Mouse (Mus musculus): ENCODE results near the gene Zfp810. TPM values are rescaled to one million over a fixed set of nuclear protein-coding genes. Genes with fewer than 3 reads are reported as not detected.

Gene Zfp810
- polyA plus RNA-seq, 1 experiment = 15.7 TPM

DNA sequence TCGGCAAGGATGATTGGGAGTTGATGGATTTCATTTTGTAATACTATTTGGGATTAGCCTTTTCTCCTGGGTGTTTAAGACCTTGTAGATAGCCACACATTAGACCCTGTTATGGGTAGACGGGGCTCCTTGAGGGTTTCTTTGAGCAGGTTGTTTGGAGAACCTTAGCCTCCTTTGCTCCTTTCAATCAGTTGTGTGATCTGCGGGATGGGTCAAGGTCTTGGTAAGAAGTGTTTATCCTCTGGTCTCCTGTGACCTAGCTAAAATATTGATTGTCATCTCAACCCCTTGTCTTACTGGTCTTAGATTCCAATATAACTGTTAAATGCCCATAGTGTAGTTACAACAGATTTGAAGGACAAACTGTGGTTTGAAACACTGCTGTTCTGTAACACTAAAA is 77.4 kb downstream of the Zfp810 start:
- TF ChIP-seq POLR2A (IDR thresholded peaks at IDR 0.05; ENCODE audit: extremely low read depth, insufficient read depth, low read length) (no peak), CTCF (IDR thresholded peaks at IDR 0.05; ENCODE audit: extremely low read depth, insufficient read depth, low read length) (no peak)
- Histone ChIP-seq H3K4me3 (ENCODE audit: insufficient read depth, low read length) (no peak overlapping the region), H3K27ac (ENCODE audit: insufficient read depth, low read length) (no peak overlapping the region), H3K4me1 (ENCODE audit: control insufficient read depth, insufficient read depth, low read length) (no peaks in the 10 kb centered on the region)

DNA sequence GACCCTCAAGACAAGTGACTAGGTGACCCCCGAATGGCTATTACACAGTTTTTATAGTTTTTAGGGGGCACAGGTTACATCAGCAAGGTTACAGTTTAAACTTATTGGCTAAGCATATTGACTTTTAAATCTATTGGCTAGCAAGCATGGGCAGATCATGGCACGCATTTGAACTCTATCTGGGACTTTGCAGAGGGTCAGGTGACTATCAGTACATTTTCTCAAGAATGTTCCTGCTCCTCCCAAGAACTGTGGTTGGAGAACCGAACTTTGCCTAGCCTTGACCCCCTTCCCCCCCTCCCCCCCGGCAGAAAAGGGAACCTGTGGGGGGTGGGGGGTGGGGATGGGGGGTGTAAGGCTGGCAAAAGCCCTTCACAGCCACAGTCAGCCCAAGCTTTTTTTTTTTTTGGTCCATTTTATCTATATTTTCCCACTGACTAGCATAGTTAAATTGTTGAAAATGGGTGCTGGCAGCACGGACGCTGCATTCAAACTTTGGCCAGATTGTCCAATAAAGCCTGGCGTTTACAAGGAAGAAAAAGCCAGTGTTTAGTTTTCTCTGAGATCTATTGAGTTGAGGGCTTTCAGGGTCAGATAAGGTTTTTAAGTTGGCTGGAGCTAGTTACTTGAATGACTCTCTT is 77.9 kb downstream of the Zfp810 start:
- H3K27ac ChIP-seq (ENCODE audit: insufficient read depth, low read length) = no peak overlapping the region
- H3K4me3 ChIP-seq (ENCODE audit: insufficient read depth, low read length) = no peak overlapping the region
- TF ChIP-seq POLR2A (IDR thresholded peaks at IDR 0.05; ENCODE audit: extremely low read depth, insufficient read depth, low read length) (no peak), CTCF (IDR thresholded peaks at IDR 0.05; ENCODE audit: extremely low read depth, insufficient read depth, low read length) (no peak)
- H3K4me1 ChIP-seq (ENCODE audit: control insufficient read depth, insufficient read depth, low read length) = no peaks in the 10 kb centered on the region

DNA sequence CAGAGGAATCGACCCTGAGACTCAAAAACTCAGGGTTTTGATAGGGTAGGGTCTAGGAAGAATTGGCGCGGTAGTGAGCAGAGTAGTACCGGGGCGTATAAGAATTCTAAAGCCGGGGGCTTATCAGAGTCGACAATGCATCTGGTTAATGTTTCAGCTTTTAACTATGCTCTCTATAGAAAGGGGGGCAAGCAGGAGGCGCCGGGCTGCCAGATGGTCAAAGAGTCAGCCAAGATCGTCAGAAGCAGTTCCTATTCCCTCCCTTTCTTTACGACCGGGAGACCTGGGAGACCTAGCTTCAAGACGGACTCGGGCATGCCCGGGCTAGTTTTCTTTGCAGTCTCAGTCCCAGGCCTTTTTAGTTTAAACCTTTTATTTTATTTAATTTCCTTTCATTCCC is 80.6 kb downstream of the Zfp810 start:
- Histone ChIP-seq H3K4me3 (ENCODE audit: insufficient read depth, low read length) (no peak overlapping the region), H3K4me1 (ENCODE audit: control insufficient read depth, insufficient read depth, low read length) (no peaks in the 10 kb centered on the region), H3K27ac (ENCODE audit: insufficient read depth, low read length) (no peak overlapping the region)
- TF ChIP-seq POLR2A (IDR thresholded peaks at IDR 0.05; ENCODE audit: extremely low read depth, insufficient read depth, low read length) (no peak), CTCF (IDR thresholded peaks at IDR 0.05; ENCODE audit: extremely low read depth, insufficient read depth, low read length) (no peak)

Other genes with a start within 250 kb of the Zfp810 start
- 0.21 TPM in 1 of 2 replicates, not detected in the other for gene Gm49318, start 236.4 kb downstream of the Zfp810 start, polyA plus RNA-seq (2012; rRNA removed)
- 34.6 and 36.4 TPM in 2 replicates for gene Zfp653, start 236.3 kb downstream of the Zfp810 start, polyA plus RNA-seq (2012; rRNA removed)
- gene Ecsit, start 222.2 kb downstream of the Zfp810 start, polyA plus RNA-seq (2012; rRNA removed) = 57.4 and 62.3 TPM in 2 replicates
- 1.2 and 2.2 TPM in 2 replicates for gene Cnn1, start 208.4 kb downstream of the Zfp810 start, polyA plus RNA-seq (2012; rRNA removed)
- 122 and 131 TPM in 2 replicates for gene Elof1, start 190.5 kb downstream of the Zfp810 start, polyA plus RNA-seq (2012; rRNA removed)
- 0.71 and 0.76 TPM in 2 replicates for gene Acp5, start 171.9 kb downstream of the Zfp810 start, polyA plus RNA-seq (2012; rRNA removed)
- 89.9 and 97.3 TPM in 2 replicates for gene Pigyl, start 150.8 kb downstream of the Zfp810 start, polyA plus RNA-seq (2012; rRNA removed)
- 0.04 and 0.08 TPM in 2 replicates for gene Zfp872, start 119.6 kb downstream of the Zfp810 start, polyA plus RNA-seq (2012; rRNA removed)
- gene Zfp809, start 81.9 kb downstream of the Zfp810 start, polyA plus RNA-seq (2012; rRNA removed) = 18.2 and 18.3 TPM in 2 replicates
- 1.8 and 2.1 TPM in 2 replicates for gene Zfp599, start 47.8 kb downstream of the Zfp810 start, polyA plus RNA-seq (2012; rRNA removed)
- gene Anln, start 81.5 kb upstream of the Zfp810 start, polyA plus RNA-seq (2012; rRNA removed) = 10.5 and 14.0 TPM in 2 replicates
- gene 9530077C05Rik, start 103.9 kb upstream of the Zfp810 start, polyA plus RNA-seq (2012; rRNA removed) = 7.3 and 8.1 TPM in 2 replicates
- not detected in 2 replicates for gene Gm17545, start 146.6 kb upstream of the Zfp810 start, polyA plus RNA-seq (2012; rRNA removed)
- gene Rp9, start 162.1 kb upstream of the Zfp810 start, polyA plus RNA-seq (2012; rRNA removed) = 62.3 and 68.9 TPM in 2 replicates
- gene Bbs9, start 168.1 kb upstream of the Zfp810 start, polyA plus RNA-seq (2012; rRNA removed) = 17.9 and 18.5 TPM in 2 replicates